Mouse (Mus musculus) megakaryocyte, embryonic 14.5 days (primary cell): Measurements from ENCODE around the gene Cx3cr1. TPM values are rescaled to one million over a fixed set of nuclear protein-coding genes. Genes with fewer than 3 reads are reported as not detected.

Source experiments
- H3K27me3 ChIP-seq: replicated peaks from 2 replicates; pipeline ENCODE3; 2012; ENCODE audit warnings: inconsistent platforms
- H3K36me3 ChIP-seq: replicated peaks from 2 replicates; pipeline ENCODE3; 2012; ENCODE audit warnings: low read length, inconsistent platforms, mixed read lengths
- H3K4me1 ChIP-seq: 2 replicates; pipeline ENCODE4 v1.6.1; 2012; ENCODE audit warnings: inconsistent platforms
- H3K4me3 ChIP-seq: replicated peaks from 2 replicates; pipeline ENCODE3; 2012; ENCODE audit warnings: moderate library complexity, mild to moderate bottlenecking, inconsistent platforms
- H3K9me3 ChIP-seq: 2 replicates; pipeline ENCODE4 v1.6.1; 2012; ENCODE audit warnings: inconsistent platforms
- FLI1 ChIP-seq: IDR thresholded peaks from 2 replicates; pipeline ENCODE4 v1.6.1; 2012; ENCODE audit warnings: low read length, inconsistent platforms, mixed read lengths
- GATA1 ChIP-seq: IDR thresholded peaks from 3 replicates; pipeline ENCODE4 v1.6.1; 2012; ENCODE audit warnings: mixed read lengths, low read length, inconsistent platforms, borderline replicate concordance
- polyA plus RNA-seq: library from polyadenylated mRNA; stranded (reverse); fragments of >175 nt; gene quantifications from 2 replicates; pipeline ENCODE4 v1.2.3, GENCODE M21; 2012; ENCODE audit warnings: low replicate concordance; ENCODE audit not compliant: insufficient read depth

Gene Cx3cr1
- polyA plus RNA-seq, 1 experiment, result 0.73 TPM

DNA sequence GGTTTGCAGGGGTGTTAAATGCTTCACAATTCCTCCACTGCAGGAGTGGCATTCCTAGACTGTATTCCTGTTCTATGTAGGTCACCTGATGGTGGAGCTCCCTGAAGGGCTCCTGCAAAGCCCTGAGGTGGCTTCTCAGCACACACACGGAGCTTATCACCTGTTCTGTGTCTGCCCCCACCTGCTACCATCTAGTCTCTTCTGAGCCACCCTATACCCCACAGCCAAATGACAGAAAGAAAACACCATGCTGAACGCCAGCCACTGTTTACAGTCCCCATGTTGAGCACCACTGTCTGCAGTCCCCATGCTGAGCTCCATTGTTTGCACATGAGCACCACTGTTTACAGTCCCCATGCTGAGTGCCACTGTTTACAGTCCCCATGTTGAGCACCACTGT lies 89.9 kb downstream of the Cx3cr1 start:
- TF ChIP-seq FLI1, result no peak
- TF ChIP-seq GATA1, result no peak

DNA sequence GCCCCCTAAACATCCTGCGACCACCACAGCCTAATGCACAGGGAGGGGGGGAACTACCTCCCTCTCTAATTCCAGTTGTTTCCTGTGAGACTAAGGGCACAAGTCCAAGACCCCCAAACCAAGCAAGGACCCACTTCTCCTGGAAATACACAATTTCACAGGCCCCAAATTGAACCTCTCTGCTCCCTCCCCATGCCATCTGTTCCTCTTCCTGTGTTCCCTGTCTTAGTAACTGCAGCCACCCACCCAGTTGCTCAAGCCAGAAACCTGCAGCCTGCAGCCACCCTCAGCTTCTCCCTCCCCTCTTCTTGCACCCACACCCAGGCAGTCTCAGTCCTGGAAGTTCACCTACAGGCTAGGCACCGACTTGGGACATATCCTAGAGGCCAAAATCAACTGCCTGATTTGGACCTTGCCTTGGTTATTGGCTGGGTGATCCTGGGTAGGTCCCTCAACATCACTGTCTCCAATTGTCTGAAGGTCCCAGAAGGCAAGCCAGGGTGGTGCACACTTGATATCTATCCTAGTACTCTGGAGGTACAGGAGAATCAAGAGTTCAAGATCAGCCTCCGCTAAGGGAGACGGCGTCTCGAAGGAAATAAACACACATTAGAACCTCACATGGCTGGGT lies 90.8 kb downstream of the Cx3cr1 start:
- Histone ChIP-seq H3K4me1 (peaks cover 79% of the 10 kb centered on the region), H3K36me3 (peaks cover 32% of the 10 kb centered on the region), H3K27me3 (no peaks in the 10 kb centered on the region), H3K9me3 (no peaks in the 10 kb centered on the region), H3K4me3 (peak overlapping the region; percentile 90)
- TF ChIP-seq FLI1 (no peak), GATA1 (no peak)

More for the DNA sequence above, 89.9 kb downstream of the Cx3cr1 start:
- Histone ChIP-seq H3K27me3 (no peaks in the 10 kb centered on the region), H3K36me3 (peaks cover 24% of the 10 kb centered on the region), H3K4me1 (peaks cover 84% of the 10 kb centered on the region), H3K9me3 (no peaks in the 10 kb centered on the region), H3K4me3 (peak overlapping the region; percentile 77)

- Histone ChIP-seq H3K9me3 (no peaks in the 10 kb centered on the region), H3K4me3 (peak overlapping the region; percentile 90), H3K4me1 (peaks cover 79% of the 10 kb centered on the region), H3K36me3 (peaks cover 38% of the 10 kb centered on the region), H3K27me3 (no peaks in the 10 kb centered on the region)
- TF ChIP-seq FLI1 (no peak), GATA1 (no peak)
Observed at GRCm38 (mm10) chr9:119978151-119978810, 91.4 kb downstream of the Cx3cr1 start.

DNA sequence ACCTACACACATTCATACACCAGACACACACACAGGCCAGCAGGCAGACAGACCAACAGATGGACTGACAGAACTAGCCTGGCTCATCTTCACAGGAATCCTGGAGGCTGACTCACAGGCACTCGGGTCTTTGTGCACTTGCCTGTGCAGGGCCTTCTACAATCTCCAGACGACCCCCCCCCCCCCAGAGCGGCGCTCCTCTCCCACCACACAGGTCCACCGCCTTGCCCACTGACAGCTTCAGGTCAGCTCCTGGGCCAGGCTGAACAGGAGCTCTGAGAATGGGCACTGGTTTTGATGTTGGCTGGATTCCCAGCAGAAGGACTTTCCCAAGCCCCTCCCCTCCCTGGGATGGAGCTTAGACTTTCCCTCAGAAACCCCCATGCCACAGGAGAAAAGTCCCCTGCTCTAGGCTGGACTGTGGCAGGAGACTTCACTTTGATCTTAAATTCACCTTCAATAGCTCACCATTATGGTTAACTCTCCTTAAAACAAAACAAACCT lies 92.1 kb downstream of the Cx3cr1 start:
- Histone ChIP-seq H3K36me3 (peaks cover 45% of the 10 kb centered on the region), H3K9me3 (no peaks in the 10 kb centered on the region), H3K27me3 (no peaks in the 10 kb centered on the region), H3K4me3 (peak overlapping the region; percentile 90), H3K4me1 (peaks cover 77% of the 10 kb centered on the region)
- no peak for TF ChIP-seq GATA1
- TF ChIP-seq FLI1, result no peak

DNA sequence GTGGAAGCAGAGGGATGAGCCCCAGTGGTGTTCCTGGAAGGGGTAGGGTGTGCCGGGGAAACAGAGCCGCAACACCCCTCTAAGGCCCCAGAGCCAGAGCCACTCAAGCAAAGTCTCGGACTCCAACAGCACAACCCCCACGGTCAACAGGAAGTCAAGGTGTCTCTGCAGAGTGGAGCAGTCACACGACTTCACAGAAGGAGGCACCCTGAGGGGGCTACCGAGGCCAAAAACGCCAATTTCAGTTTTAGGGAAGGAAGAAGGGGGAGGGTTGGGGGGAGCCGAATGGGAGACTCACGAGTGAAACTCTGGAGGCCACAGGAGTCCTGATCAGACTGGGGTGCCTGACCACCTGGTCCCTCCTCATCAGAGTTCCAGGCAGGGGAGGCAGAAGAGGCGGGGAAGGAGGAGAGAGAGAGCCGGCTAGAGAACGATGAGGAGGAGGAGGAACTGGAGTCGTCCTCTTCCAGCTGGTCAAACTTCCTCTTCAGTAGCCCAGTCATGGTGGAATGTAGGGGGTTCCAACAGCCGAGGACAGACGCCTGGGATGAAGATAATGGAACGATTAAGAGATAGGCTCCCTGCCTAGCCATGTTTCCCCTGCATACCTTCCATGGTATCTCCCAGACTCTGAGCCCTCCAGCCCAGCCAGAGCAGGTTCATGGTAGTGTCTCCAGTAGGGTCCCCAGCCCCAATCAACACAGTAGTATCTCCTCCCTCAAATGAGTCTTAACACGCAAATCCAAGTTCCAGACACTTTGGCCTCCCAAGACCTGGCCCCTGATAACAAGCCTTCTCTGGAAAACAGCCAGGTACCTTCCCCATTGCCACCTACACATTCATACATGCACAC lies 92.7 kb downstream of the Cx3cr1 start:
- H3K9me3 ChIP-seq, result no peaks in the 10 kb centered on the region
- H3K36me3 ChIP-seq, result peaks cover 52% of the 10 kb centered on the region
- no peaks in the 10 kb centered on the region for H3K27me3 ChIP-seq
- peak overlapping the region; percentile 90 for H3K4me3 ChIP-seq
- peaks cover 73% of the 10 kb centered on the region for H3K4me1 ChIP-seq
- TF ChIP-seq GATA1, result no peak

GRCm38 (mm10) chr9:119975286-119975685 lies 94.4 kb downstream of the Cx3cr1 start:
- H3K27me3 ChIP-seq, result no peaks in the 10 kb centered on the region

GRCm38 (mm10) chr9:119974609-119975008 lies 95.1 kb downstream of the Cx3cr1 start:
- TF ChIP-seq GATA1, result no peak
- TF ChIP-seq FLI1, result no peak
- H3K4me3 ChIP-seq, result no peak overlapping the region
- no peaks in the 10 kb centered on the region for H3K9me3 ChIP-seq
- no peaks in the 10 kb centered on the region for H3K27me3 ChIP-seq
- peaks cover 68% of the 10 kb centered on the region for H3K4me1 ChIP-seq
- H3K36me3 ChIP-seq, result peaks cover 70% of the 10 kb centered on the region

More at GRCm38 (mm10) chr9:119975286-119975685, 94.4 kb downstream of the Cx3cr1 start:
- no peak for TF ChIP-seq FLI1
- no peak for TF ChIP-seq GATA1
- Histone ChIP-seq H3K4me1 (peaks cover 71% of the 10 kb centered on the region), H3K4me3 (peak overlapping the region; percentile 2), H3K9me3 (no peaks in the 10 kb centered on the region), H3K36me3 (peaks cover 66% of the 10 kb centered on the region)

DNA sequence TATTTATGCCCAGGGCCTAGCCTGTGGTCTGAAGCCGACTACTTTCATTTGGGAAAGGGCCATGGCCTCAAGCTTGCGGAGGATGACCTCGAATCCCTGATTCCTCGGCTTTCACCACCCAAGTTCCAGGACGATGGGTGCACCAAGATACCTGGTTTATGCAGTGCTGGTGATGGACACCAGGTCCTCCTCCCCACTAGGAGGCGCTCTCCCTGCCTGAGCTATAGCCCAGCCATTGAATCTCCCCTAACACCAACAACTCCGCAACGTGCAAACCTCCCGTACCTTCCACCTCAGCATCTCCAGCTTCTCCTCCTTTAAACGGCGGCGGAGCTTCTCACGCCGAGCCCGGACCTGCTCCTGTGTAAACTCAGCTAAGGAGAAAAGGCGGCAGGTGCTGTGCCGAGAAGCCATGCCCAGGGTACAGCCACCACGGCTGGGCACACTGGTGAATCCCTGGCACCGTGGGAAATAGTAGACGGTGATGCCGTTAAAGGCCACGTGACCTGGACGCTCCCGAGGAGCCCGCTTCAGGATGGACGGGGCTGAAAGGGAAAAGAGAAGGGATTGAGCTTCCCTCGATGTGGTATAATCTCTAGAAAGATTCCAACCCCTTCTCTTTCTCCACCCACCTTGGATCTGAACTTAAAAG lies 95.7 kb downstream of the Cx3cr1 start:
- Histone ChIP-seq H3K4me3 (no peak overlapping the region), H3K36me3 (peaks cover 75% of the 10 kb centered on the region), H3K27me3 (no peaks in the 10 kb centered on the region), H3K4me1 (peaks cover 61% of the 10 kb centered on the region), H3K9me3 (no peaks in the 10 kb centered on the region)
- no peak for TF ChIP-seq GATA1
- no peak for TF ChIP-seq FLI1

GRCm38 (mm10) chr9:119973281-119973680 lies 96.4 kb downstream of the Cx3cr1 start:
- no peak overlapping the region for H3K4me3 ChIP-seq
- no peak for TF ChIP-seq FLI1
- TF ChIP-seq GATA1, result no peak
- no peaks in the 10 kb centered on the region for H3K9me3 ChIP-seq
- H3K36me3 ChIP-seq, result peaks cover 75% of the 10 kb centered on the region
- peaks cover 54% of the 10 kb centered on the region for H3K4me1 ChIP-seq
- no peaks in the 10 kb centered on the region for H3K27me3 ChIP-seq
